Mouse (Mus musculus) thymus, postnatal 14 days (tissue): ENCODE data around the gene Pcbp3.

Experiments used
- DNase-seq: peaks from one replicate; pipeline ENCODE4 v3.0.0; 2021

Pcbp3 gene

GRCm38 (mm10) chr10:76841220-76841619 lies 120.5 kb downstream of the Pcbp3 start:
- DNase-seq = no peak

- no peak for DNase-seq
Observed at GRCm38 (mm10) chr10:76840566-76840965, 121.1 kb downstream of the Pcbp3 start.

GRCm38 (mm10) chr10:76835497-76836357 lies 126.0 kb downstream of the Pcbp3 start:
- peak; percentile 85 for DNase-seq

- no peak for DNase-seq
Observed at GRCm38 (mm10) chr10:76832841-76833240, 128.8 kb downstream of the Pcbp3 start.

GRCm38 (mm10) chr10:76831915-76832314 lies 129.8 kb downstream of the Pcbp3 start:
- no peak for DNase-seq

GRCm38 (mm10) chr10:76831151-76831550 lies 130.5 kb downstream of the Pcbp3 start:
- DNase-seq = no peak

- DNase-seq = no peak
Observed at GRCm38 (mm10) chr10:76828936-76829335, 132.8 kb downstream of the Pcbp3 start.

GRCm38 (mm10) chr10:76822698-76823097 lies 139.0 kb downstream of the Pcbp3 start:
- DNase-seq = no peak

GRCm38 (mm10) chr10:76819321-76819720 lies 142.4 kb downstream of the Pcbp3 start:
- no peak for DNase-seq

- DNase-seq = no peak
Observed at GRCm38 (mm10) chr10:76818337-76818736, 143.3 kb downstream of the Pcbp3 start.

- no peak for DNase-seq
Observed at GRCm38 (mm10) chr10:76816930-76817329, 144.8 kb downstream of the Pcbp3 start.

GRCm38 (mm10) chr10:76816436-76816835 lies 145.3 kb downstream of the Pcbp3 start:
- DNase-seq = no peak

- DNase-seq = no peak
Observed at GRCm38 (mm10) chr10:76815481-76815880, 146.2 kb downstream of the Pcbp3 start.

- DNase-seq = no peak
Observed at GRCm38 (mm10) chr10:76814811-76815210, 146.9 kb downstream of the Pcbp3 start.

- no peak for DNase-seq
Observed at GRCm38 (mm10) chr10:76809916-76810660, 151.6 kb downstream of the Pcbp3 start.

GRCm38 (mm10) chr10:76809439-76809838 lies 152.2 kb downstream of the Pcbp3 start:
- no peak for DNase-seq

GRCm38 (mm10) chr10:76808446-76809400 lies 153.0 kb downstream of the Pcbp3 start:
- DNase-seq = no peak

GRCm38 (mm10) chr10:76802500-76802885 lies 159.2 kb downstream of the Pcbp3 start:
- no peak for DNase-seq

- DNase-seq = peak; percentile 25
Observed at GRCm38 (mm10) chr10:76801841-76802499, 159.7 kb downstream of the Pcbp3 start.

- DNase-seq = no peak
Observed at GRCm38 (mm10) chr10:76801237-76801641, 160.4 kb downstream of the Pcbp3 start.

- DNase-seq = peak; percentile 54
Observed at GRCm38 (mm10) chr10:76798751-76799585, 162.7 kb downstream of the Pcbp3 start.
